Mouse (Mus musculus) kidney, adult 11 months (tissue): ENCODE data around the gene Chmp2a.

Source experiments
- DNase-seq: peaks from one replicate; pipeline ENCODE4 v3.0.0; 2022

Chmp2a gene

GRCm38 (mm10) chr7:13033451-13034147, 1.0 kb downstream of the Chmp2a start:
- no peak for DNase-seq

DNA sequence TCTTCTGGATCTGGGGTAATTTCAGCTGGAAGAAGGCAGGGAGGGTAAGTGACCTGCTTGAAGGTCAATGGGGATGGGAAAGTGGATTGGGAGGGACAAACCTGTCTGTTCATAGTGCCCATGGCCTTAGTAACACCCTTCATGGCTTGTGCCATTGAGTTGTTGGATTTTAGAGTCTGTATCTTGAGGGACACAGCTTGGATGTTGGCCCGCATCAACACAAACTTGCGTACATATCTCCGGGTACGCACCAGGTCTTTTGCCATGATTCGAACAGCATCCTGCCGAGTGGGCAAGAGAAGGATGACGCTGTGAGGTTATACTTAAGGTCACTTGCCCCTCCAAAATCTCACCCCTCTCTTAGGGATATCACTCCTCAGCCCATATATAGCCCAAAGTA, 2.1 kb downstream of the Chmp2a start:
- DNase-seq, result no peak

DNA sequence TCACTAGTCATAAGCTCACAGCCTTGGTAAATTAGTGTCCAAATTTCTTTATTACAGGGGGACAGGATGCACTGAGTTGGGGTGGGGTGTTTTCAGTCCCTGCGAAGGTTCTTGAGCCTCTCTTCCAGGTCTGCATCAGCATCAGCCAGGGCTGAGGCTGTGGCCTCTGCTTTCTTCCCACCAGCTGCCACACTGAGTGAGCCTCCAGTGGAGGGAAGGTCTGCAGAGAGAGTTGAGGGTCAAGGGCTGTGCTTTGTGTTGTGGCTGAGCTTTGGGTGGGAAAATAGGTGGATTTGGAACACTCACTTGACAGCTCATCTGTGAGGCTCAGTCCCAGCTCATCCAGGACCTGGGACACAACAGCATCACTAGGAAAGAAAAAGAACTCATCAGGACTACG, 2.6 kb downstream of the Chmp2a start:
- no peak for DNase-seq

- DNase-seq, result no peak
These were observed 3.5 kb downstream of the Chmp2a start for GRCm38 (mm10) chr7:13031069-13031468.

DNA sequence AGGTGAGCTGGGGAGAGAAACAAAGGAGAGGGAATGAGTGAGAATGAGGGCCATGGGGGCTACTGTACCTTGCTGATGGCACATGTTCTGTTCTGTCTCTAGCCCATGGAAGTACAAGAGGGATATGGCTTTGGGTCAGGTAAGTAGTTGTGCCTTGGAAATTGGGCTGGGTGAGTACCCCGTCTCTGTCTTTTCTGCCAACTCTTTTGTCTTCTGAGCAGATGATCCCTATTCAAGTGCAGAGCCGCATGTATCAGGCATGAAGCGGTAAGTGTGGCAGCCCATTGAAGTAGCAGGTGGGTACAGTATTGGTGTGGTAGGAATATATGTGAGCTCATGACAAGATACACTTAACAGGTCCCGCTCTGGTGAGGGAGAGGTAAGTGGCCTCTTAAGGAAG, 5.6 kb downstream of the Chmp2a start:
- DNase-seq, result no peak

GRCm38 (mm10) chr7:13025511-13026112, 9.0 kb downstream of the Chmp2a start:
- no peak for DNase-seq

DNA sequence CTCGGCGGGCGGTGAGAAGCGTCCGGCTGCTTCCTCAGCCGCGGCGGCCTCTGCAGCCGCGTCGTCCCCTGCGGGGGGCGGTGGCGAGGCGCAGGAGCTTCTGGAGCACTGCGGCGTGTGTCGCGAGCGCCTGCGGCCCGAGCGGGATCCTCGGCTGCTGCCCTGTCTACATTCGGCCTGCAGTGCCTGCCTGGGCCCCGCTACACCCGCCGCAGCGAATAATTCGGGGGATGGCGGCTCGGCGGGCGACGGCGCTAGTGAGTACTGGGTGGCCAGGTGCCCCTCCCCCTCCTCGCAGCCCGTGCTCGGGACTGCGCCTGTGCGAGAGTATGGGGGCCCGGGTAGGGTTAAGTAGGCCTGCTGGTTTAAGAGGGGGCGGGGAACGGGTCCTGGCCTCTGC, 9.8 kb downstream of the Chmp2a start:
- peak; percentile 64 for DNase-seq

DNA sequence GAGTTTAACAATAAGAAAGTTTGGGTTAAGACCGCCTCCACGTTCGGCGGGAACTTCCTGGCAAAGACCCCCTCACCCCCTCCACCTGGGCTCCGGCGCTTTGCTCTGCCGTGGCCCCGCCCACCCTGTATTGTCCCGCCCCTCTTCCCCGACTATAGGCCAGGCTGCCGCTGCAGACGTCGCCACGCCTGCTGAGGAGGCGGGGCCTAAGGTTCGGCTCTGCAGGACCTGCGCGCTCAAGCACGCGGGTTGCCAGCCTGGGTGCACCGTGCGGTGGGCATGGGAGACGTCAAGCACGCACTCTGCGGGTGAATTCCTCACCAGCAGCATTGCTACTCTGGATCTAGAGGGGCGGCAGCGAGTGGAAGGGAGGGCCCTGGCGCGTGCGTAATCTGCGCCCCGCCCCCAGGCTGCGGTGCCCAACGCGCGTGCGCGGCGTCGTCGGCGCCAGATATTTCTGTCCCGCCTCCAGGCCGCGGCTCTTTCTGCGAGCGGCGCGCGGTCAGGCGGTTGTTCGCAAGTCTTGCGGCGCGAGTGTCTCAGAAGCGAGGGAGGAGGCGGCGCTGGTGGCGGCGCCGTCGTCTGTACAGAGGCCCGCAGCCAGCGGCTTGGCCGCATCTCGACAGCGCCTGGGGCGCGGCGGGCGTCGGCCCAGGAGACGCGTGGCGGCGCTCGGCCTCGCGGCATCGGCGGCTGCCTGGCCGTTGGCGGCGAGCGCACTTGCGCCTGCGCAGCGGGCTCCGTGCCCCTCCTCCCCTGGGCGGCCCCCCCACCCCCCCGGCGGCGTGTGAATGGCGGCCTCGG, 10.5 kb downstream of the Chmp2a start:
- DNase-seq, result peak; percentile 91

DNA sequence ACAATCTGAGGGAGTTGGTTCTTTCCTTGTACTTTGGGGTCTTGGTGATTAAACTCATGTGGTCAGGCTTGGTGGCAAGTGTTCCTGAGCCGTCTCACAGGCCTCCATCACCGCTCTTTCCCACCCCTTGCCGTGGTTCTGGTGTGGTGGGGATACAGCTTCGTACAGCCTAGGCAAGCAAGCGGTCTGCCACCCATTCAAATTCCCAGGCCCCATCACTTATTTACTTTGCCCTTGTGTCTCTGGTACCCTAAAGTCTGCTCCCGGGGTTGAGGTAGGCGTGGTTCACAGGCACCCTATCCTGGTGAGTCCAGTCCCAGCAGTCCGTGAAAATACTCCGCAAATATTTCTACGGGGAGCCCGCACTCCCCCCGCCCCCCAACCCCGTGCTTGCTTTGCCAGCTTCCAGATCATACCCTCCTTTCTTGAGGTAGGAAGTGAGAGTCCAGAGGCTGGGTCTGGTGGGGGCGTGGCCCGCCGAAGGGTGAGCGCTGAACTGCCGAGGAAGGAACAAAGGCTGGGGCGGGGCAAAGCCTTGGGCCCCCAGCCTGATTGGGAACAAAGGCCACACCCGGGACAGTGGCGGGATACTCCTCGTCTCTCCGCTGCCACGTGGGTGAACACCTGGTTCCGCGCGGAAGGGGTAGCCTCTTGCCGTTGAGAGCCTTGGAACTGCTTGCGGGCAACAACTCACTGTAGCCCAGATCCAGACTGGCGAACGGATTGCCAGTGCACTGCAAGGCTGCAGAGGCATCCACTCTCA, 11.7 kb downstream of the Chmp2a start:
- DNase-seq, result peak; percentile 75

GRCm38 (mm10) chr7:13015217-13015616, 19.4 kb downstream of the Chmp2a start:
- no peak for DNase-seq

GRCm38 (mm10) chr7:13014275-13014839, 20.2 kb downstream of the Chmp2a start:
- DNase-seq, result no peak

DNA sequence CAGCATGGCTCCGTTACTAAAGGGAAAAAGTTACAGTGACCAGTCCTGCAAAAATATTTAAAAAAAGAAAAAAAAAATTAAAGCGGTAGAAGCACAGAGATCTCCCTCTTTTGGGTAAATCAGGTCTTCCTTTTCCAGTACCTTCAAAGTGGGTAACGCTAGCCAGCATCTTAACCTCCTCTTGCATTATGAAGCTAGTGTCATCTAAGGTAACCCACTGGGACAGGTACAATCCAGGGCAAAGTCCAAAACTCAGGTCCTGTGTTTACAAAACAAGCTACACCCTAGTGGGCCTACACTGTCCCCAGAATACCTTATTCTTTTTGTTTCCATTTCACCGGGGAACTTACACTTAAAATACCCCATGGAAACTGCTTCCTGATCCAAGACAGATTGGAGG, 20.9 kb downstream of the Chmp2a start:
- no peak for DNase-seq

- DNase-seq, result no peak
These were observed 24.4 kb downstream of the Chmp2a start, which contains the start of gene Zbtb45 for GRCm38 (mm10) chr7:13010005-13010908. Gene Zbtb45, minus strand, starts transcription at chr7:13010034.

DNA sequence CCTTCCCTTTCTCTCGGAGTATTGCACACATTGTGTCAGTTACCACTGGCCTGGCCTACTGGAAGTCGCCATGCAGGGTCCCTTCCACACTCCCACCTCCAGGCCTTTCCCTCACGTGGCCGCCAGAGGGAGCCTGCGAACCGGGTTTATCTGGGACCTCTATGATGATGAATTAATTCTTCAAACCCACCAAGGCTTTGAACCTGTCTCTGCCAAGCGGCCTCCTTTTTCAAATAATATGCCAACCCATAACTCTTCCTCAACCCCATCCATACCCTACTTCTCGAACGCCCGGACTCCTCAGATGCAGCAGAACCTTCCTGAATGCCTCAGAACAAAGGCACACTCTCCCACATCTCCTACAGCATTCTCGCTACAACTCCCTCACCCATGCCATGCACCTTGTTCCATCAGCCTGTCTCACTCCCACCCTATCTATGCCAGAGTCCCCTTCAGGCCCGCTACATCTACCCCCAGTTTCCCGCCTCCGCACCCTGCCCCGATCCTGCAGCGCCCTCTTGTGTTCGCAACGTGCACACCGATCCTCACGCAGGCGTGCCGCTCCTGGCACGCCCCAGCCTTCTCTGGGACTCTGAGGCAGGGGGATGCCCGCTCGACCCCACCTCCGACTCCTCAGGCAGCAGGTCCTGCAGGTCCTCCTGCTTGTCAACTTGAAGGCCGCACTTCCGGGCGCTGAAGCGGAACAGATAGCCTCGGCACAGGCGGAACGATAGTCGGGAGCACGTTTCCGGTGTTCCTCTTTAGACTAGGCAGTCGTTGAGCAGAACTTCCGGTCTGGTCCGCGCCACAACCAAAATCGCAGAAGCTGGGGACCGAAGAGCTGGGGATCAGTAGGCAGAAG, 25.2 kb downstream of the Chmp2a start:
- DNase-seq, result peak; percentile 95

GRCm38 (mm10) chr7:13007341-13008092, 27.1 kb downstream of the Chmp2a start:
- DNase-seq, result no peak

- DNase-seq, result no peak
These were observed 28.1 kb downstream of the Chmp2a start for GRCm38 (mm10) chr7:13006531-13006930.

GRCm38 (mm10) chr7:13006011-13006410, 28.6 kb downstream of the Chmp2a start:
- no peak for DNase-seq

- DNase-seq, result no peak
These were observed 31.2 kb downstream of the Chmp2a start for GRCm38 (mm10) chr7:13003380-13003779.

DNA sequence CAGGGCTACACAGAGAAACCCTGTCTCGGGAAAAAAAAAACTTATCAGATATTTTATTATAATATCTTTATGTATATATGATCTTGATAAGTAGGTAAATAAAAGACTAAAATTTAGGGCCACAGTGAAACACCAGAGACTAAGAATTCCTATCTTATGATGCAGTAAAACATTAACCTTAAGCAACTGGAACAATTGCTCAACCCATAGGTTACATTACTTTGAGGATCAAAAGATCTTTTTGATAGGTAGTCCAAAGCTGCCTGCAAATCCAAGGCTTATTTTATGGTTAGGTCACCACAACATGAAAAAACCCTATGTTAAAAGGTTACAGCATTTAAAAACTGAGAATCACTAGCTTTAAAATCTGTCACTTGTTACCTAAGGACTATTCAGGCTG, 33.0 kb downstream of the Chmp2a start:
- no peak for DNase-seq

DNA sequence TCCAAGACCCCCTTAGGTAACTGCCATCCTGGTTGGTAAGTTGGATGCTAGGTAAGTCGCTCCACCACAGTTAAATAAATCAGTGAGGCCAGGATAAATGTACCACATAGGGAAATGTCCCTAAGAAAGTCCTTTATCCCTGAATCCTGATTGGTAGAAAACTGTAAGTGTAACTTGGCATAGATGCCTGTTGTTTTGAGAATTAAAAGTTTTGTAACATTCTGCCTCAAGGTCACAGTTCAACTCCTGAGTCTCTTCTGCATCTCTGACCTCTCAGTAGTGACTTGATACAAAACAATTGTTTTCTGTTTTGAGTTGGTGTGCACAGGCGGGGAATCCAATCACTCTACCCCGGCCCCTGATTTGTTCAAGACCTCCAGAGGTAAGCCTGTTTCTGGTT, 35.8 kb downstream of the Chmp2a start, which contains the start of gene Trim28:
Gene Trim28 (plus strand): TSS at position 264 of the 400 bp plus-strand sequence.
- no peak for DNase-seq
